Mouse (Mus musculus) heart, adult 2 months (tissue): ENCODE results near the gene Marveld1.

Experiments used
- CTCF ChIP-seq: fragments of 200-600 bp; IDR thresholded peaks from 2 replicates; pipeline ENCODE4 v1.8.1; 2022; ENCODE audit warnings: antibody characterized with exemption, mild to moderate bottlenecking, moderate library complexity
- EP300 ChIP-seq: fragments of 200-500 bp; IDR thresholded peaks from 2 replicates; pipeline ENCODE4 v1.6.1; 2011; ENCODE audit warnings: low read depth, low read length, control low read depth; ENCODE audit not compliant: insufficient read depth
- POLR2A ChIP-seq: fragments of 200-500 bp; IDR thresholded peaks from 2 replicates; pipeline ENCODE4 v1.6.1; 2011; ENCODE audit warnings: mild to moderate bottlenecking, low read depth, low read length, control low read depth; ENCODE audit not compliant: insufficient read depth

DNA sequence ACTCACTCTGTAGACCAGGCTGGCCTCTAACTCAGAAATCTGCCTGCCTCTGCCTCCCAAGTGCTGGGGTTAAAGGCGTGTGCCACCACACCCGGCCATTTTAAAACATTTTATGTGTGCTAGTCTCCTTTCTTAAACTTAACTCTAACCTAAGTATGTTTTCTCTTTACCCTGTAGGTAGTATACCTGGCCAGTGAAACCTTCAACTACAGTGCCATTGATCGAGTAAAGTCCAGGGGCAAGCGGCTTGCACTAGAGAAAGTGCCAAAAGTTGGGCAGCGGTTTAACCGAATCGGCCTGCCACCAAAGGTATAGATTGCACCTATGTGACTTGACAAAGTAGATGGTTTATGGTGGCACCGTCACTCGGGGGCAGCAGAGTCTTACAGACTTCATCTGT is 42.5 kb upstream of the Marveld1 start:
- TF ChIP-seq CTCF (no peak), EP300 (no peak), POLR2A (no peak)
